Mouse (Mus musculus): ENCODE data around the gene Sohlh2.

Gene Sohlh2

DNA sequence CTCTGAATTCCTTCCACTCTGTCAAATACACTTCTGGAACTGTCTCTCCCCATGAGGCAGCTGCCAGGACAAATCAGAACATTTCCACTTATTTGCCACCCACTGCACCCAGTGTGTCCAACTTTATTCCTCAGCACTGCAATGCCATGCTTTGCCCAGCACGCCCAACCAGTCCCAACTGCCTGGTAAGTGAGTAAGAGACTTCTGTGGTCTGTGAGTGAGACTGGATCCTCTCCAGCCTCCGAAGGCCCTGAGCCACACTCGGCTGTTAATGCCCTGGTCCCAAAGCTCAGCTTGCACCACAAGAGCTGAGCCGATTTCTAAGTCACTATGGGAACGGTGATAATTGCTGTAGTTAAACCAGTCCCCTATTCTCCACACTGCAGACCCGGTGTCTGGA lies 25.8 kb downstream of the Sohlh2 start:
- no peak for DNase-seq (ENCODE audit: low spot score in 2 of 2)

DNA sequence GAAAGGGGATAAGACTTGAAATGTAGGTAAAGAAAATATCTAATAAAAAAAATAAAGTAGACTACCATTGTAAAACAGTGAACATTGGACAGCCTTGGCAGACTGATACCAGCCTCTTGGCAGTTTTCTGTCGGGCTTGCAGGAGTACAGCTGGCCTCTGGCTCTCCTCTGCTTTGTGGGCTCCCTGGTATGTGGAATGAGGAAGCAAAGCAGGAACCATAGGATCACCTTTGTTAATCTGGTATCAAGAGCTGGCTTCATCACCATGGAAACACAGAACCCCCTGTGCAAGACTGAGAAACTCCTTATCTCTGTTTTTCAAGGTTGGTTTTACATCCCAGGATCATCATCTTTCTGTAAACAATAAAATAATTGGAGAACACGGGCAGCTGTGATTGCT lies 30.4 kb downstream of the Sohlh2 start:
- DNase-seq (ENCODE audit: low spot score in 2 of 2) = no peak

DNA sequence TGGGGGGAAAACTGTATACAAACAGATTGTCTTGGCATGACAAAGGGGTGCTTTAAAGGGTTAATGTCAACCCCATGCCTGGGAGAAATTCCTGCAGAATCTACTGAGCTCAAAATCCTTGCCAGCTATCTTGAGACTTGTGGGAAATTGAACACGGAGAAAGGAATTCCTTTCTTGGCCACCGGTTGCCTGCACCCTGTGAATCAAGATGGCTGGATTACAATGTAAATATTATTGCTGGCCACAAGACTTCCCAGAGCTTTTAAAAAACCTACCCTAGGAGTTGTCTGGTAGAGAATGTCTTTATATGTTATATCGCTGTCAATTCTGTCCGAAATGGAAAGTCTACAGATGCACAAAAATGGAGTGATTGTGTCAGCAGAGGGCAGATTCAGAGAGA lies 32.0 kb downstream of the Sohlh2 start:
- no peak for DNase-seq (ENCODE audit: low spot score in 2 of 2)

DNA sequence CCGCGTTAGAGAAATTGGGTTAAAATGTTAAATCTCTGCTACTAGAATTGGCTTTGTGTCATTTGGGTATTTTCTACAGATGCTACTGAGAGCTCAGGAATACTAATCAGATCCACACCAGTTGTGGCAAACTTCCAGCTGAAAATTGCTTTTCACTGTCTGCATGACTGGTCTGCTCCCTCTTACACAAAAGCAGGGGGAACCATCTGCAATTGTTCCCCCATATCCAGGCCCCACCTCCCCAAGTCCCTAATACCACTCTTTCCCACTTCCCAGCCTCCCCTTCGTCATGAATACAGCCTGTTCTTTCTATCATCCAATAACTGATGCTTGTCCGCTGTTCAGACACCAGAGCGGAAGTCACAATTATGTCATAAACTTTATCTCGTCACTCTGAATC lies 32.6 kb downstream of the Sohlh2 start:
- DNase-seq (ENCODE audit: low spot score in 2 of 2) = no peak

DNA sequence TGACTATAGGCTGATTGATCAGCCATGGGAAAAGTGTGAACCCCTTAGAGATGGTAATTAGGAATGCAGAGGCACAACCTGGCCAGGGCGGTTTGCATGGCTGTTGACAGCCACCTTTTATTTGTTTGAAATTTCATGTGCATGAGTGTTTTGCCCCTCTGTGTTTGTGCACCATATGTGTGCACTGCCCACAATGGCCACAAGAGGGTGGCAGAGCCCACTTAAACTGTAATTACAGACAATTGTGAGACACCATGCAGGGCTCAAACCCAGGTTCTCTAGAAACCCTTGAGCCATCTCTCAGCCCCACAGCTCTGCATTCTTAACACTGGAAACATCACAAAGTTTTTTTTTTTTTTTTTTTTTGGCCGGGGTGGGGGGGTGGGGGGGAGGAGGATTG lies 40.7 kb downstream of the Sohlh2 start:
- DNase-seq (ENCODE audit: low spot score in 2 of 2) = peak in 1 of 2 experiments; percentile 32

DNA sequence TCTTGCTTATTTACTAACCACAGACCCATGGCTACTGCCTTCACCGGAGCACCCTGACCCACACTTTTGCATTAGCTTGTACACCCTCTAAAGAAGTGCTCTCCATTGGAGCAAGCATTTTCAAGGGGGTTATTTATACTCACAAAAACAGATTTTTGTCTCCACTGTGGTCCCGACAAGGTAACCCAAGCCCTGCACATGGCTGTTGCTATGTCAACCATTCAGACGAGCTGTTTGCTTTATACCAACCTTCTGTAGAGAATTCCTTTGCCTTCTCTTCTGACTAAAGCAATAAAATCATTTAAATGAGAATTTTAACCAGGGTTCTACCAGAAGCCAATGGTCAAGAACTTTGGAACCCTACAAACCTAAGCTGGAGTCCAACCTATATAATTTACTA lies 42.0 kb downstream of the Sohlh2 start:
- no peak for DNase-seq (ENCODE audit: low spot score in 2 of 2)

DNA sequence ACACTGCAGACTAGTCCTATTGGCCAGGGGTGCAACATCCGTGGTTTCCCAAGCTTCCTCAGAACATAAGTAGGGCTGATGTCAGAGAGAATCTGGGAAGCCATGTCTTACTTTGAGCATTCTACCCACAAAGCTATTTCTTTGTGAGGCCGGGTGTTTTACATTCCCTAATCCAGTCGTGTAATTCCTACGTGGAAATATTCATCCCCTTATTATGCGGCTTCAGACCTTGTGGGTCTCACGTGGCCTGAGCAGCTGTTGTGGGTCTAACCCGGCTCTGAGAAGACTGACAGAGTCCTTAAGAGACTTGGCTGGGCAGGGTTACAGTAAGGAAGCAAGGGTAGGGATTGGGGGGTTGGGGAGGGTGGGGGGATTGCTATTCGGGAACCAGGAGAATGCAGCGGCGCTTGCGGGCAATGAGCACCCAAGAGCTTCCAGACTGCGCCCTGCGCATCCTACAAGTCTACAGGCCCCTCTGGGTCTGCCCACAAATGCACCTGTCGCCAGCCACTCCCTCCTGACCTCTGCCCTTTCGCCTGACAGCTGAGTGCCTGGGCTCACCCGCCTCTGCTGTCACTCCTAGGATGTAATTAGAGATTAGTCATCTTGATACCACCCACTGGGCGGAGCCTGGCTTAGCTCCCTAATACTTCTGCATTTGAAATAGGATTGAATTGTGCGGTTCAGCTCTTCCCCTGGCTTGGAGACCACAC lies 44.8 kb downstream of the Sohlh2 start:
- no peak for DNase-seq (ENCODE audit: low spot score in 2 of 2)

DNA sequence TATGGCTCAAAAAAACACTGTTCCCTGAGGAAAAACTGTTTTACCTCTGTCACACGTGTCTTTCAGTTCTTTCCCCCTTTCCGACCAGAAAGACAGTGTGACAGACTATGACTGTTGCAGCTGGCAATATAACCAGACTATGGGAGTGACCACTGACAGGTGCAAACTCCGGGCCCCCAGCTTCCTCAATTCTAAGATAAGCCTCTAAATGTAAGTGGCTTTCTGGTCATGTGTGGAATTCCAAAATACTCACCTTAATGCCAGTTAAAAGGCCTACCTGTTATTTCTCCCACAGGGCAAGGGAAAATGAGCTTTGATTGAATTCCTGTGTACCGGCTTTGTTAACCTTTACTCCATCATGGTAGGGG lies 45.4 kb downstream of the Sohlh2 start:
- DNase-seq (ENCODE audit: low spot score in 2 of 2) = no peak

DNA sequence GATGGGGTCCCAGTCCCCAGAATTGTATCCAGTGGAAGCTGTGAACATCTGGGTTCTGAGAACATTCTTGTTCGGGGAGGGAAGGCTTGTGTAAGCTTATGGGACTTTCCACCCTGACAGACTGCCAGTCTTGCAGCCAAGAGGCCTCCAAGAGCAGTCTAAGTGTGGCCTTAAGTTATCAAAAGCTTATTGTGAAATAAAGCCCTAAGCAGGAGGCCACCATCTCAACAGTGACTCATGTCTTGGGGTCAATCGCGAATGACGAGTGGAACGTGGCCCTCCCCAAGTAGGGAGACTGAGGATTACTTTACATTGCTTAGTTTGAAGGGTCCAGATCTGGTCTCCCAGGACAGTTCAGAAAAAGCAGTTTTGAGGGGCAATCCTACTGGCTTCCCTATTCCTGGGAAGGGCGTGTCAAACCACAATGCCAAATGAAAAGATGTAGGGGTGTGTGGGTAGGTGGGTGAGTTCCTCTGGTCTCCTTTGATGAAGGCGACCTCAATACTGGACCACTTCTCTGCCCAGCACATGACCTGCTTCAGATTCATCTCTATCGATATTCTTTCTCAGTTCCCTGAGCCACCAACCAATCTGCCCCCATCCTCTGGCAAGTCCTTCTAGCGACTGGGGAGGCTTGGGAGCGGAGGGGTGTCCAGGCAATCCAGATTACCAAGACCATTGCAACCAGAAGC lies 60.0 kb downstream of the Sohlh2 start, which contains the start of gene Dclk1:
Gene Dclk1 (plus strand): TSS at position 635 of the 692 bp plus-strand sequence.
- DNase-seq (ENCODE audit: low spot score in 2 of 2) = no peak

DNA sequence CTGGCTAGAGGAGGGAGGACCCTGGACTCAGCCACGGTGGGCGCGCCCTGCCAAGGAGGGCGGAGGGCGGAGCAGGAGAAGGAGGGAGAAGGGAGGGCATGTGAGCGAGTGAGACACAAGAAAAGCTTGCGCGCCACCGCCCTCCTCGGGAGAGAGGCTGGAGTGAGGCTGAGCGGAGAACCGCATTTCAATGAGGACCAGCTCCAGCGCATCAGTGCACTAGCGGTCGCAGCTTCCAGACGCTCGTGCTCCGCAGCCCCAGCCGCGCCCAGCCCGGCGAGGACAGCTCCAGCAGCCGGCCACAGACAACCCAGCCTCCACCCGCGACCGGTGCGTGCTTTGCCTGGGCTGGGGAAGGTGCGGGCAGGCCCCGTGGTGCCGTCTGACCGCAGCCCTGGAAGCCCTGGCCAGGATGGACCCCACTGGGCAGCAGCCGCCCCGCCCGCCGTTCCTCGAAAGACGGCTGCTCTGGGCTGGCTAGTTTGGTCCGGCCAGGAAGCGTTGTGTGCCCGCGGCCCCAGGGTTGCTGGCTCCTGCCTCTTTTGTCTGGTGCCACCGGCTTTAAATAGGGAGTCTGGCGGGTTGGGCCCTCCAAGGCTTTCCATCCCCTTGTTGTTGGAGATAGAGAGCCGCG lies 60.7 kb downstream of the Sohlh2 start:
- no peak for DNase-seq (ENCODE audit: low spot score in 2 of 2)

DNA sequence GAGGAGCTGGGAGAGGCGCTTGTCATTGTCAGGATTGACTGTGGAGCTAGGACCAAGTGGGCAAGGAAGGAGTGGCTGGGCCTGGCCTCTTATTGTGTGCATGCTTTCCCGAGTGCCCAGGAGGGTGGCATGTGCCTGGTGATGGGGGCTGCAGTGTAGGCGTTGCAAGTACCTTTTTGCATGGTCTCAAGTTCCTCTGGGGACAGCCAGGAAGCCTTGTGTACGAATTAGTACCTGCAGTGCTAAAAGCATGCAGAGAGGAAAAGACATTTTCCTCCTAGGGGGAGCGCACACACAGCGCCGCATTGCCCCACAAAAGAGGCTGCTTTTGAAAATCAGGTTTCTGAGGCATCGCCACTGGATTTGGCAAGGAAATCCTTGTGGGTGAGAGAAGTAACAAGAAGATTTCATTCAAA lies 61.2 kb downstream of the Sohlh2 start:
- no peak for DNase-seq (ENCODE audit: low spot score in 2 of 2)

DNA sequence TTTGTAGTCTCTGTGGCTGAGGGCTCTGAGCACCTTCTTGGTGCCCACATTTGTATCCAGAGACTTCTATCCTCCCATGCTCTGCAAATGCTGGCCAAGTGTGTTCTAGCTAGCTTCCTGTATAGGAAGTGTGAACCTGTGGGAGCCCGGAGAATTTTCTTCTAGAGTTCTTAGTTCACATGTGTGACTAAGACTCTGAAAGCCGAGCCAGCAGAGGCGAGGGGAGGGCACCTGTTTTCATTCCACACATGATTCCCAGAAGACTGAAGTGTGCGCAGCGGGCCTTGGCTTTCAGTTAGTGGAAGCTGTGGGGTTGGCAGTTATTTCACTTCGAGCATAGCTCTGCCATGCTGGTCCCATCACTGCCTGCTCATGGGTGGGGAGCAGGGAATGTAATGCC lies 62.3 kb downstream of the Sohlh2 start:
- DNase-seq (ENCODE audit: low spot score in 2 of 2) = no peak

DNA sequence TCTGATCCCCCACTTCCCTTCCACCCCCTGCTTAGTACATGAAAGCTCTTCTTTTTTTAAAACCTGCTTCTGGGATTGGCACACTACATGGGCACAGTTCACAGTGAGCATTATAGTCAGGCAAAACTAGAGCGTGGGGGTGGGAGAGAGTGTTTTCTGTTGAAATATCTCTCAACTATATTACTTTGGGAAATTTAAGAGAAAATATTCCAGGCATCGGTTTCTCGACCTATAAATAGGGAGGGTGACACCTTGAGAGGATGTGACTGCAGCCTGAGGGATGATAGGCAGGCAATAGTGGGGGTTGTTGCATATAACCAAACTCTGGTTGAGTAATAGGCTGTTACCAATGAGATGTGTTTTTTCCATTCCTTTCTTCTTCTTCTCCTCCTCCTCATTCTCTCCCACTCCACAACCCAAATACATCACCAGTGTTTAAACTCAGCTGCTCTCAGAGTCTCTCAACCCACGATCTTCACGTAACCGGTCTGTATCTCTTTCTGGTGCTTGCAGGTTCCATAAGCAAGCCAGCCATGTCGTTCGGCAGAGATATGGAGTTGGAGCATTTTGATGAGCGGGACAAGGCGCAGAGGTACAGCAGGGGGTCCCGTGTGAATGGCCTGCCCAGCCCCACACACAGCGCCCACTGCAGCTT lies 64.9 kb downstream of the Sohlh2 start:
- DNase-seq (ENCODE audit: low spot score in 2 of 2) = no peak

DNA sequence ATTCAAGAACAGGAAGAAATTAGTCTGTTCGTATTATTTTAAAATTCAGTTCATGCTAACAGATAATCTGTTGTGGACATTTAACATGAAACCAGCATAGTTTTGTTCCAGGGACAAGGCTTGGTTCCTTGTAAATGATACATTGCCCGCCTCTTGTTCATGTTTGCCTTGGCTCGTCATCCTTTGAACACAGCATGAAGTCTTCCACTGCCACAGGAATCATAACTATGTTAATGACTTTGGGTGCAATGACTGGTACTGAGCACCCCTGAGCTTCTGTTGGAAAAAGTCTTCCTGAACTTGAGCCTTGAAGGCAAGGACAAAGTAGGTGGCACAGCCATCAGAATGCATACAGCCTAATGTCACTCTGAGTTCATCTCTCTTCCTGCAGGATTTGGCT lies 66.2 kb downstream of the Sohlh2 start:
- DNase-seq (ENCODE audit: low spot score in 2 of 2) = no peak

DNA sequence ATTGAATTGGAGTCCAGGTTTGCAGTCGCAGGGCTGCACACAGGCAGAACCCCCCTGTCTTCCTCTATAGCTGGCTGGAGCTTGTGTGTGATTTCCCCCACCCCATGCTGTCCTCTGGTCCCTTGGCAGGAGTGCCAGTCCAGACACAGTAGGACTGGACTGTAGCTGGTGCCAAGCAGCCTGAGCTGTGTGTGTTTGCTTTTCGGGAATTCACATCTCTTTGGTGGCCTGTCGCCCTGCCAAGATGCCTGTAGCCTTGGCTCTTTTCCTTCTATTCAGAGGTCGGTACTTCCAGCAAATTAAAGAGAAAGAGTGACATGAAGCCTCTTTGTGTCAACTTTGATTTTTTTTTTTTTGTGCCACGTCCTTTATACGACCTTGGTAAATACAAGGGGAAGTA lies 66.7 kb downstream of the Sohlh2 start:
- no peak for DNase-seq (ENCODE audit: low spot score in 2 of 2)

DNA sequence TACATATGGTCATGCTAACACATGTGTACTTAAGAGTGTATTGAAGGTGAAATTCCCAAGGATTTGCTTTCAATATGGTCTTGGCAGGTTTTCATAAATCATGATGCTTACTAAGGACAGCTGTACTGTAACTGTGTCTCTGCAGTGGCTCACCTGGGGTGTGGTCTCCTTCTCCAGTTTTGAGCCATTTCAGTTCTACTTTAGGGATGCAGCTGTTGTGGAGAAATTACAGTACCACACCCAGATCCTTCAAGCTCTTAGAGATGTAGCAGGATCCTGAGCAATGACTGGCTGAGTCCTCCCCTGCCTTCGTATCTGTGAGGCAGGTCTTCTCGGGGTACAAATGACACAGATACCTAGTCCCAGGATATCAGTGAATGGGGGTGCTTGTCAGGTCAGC lies 68.8 kb downstream of the Sohlh2 start:
- no peak for DNase-seq (ENCODE audit: low spot score in 2 of 2)
